Mouse (Mus musculus): ENCODE measurements around the gene Nr1i3. TPM values are rescaled to one million over a fixed set of nuclear protein-coding genes. Genes with fewer than 3 reads are reported as not detected.

Gene Nr1i3
- 0.11 and 0.47 TPM in 2 replicates for polyA plus RNA-seq (2016; fragmentation: Nextera tagmentation; extraction: Ambion mirVana)

DNA sequence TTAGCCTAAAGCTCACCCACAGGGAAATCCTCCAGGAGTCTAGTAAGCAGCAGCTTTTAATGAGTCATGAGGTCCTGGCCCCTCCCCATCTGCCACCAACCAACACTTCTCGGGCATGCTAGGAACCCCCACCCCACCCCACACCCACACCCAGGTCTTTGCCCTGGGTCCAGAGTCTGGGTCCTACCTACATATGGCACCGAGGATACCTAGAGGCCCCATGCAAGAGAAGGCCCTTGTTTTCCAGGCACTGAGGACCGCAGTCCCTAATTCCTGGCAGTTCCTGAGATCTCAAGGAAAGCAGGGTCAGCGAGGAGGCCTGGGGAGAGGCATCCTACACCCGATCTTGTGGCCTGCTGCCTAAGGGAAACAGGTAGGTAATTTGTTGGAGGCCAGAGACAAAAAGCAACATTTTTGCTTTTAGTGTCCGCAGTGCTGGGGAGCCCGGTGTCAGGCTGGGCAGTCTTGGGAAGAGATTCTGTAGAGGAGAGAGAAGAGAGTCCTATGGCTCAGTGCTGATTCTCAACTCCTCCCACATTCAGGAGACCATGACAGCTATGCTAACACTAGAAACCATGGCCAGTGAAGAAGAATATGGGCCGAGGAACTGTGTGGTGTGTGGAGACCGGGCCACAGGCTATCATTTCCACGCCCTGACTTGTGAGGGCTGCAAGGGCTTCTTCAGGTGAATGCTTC lies at the start of gene Nr1i3:
TSS of gene Nr1i3 (plus strand) at position 170 of the 696 bp plus-strand sequence.
- Histone ChIP-seq H3K27ac (replicated peaks) (no peak within 1 kb of the TSS), H3K9ac (replicated peaks) (no peak within 1 kb of the TSS)
- 70% methylated on average over 10 of the region's 10 CpGs for WGBS

DNA sequence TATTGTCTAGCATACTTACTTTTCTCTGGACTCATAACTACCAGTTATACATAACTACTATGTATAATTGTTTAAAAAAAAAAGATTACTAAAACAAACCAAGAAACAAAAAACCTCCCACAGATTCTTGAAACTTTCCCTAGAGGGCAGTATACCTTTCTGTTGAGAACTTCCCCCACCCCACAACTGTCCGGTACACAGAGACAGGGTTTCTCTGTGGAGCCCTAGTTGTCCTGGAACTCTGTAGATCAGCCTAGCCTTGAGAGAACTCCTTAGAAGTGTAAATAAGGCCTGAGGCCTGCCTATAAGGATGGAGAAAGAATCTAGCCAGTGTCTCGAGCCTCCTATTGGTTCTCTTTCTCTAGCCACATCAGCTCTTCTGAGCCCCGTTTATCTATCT lies 49.5 kb upstream of the Nr1i3 start:
- Histone ChIP-seq H3K9ac (replicated peaks) (no peak overlapping the region), H3K4me2 (replicated peaks) (no peak overlapping the region), H3K9me3 (no peaks in the 10 kb centered on the region), H3K36me3 (no peaks in the 10 kb centered on the region), H3K27ac (replicated peaks) (no peak overlapping the region), H3K4me1 (peaks cover 7% of the 10 kb centered on the region), H3K27me3 (peaks cover 22% of the 10 kb centered on the region), H3K4me3 (no peak overlapping the region)
- no peak for ATAC-seq (ENCODE audit: low FRiP score, low read depth)
- 31% methylated on average over 3 of the region's 3 CpGs for WGBS

More for the DNA sequence above, at the start of gene Nr1i3:
- Histone ChIP-seq H3K36me3 (peaks cover 4% of the 10 kb centered on the region; the same call in 1 of the 2 replicates), H3K4me1 (no peaks in the 10 kb centered on the region), H3K9me3 (no peaks in the 10 kb centered on the region), H3K4me3 (no peak within 1 kb of the TSS), H3K27me3 (no peaks in the 10 kb centered on the region), H3K4me2 (replicated peaks) (no peak within 1 kb of the TSS)
- ATAC-seq (ENCODE audit: low FRiP score, low read depth), result no peak

DNA sequence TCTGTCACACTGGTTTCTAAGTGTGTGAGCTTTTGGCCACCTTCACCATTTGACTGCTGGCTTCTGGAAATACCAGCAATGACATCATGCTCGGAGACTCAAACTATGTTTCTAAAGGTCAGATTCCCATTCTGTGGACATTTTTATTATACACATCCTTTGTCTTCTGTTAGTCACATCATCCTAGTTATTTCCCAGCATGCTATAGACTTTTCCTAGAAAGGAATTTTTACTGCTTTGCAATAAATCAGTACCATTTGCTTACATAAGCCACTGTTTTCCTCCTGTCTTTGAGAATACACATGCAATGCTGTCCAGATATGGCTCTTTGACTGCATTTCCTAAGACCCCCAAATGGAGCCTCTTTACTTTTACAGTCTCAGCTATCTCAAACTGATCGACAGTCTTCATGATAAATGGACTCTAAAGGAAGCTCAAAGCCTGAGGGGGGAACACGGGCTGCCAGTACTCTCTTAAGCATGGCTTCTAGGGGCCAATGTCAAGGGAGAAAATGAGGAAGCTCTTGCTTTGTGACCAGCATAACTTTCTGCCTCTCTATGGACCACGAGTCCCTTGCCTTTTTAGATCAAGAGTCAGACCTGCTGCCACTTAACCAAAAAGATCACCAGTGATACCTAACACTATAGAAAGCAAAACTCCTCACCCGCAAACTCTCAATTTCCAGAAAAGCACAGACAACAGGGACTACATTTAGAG lies 48.0 kb upstream of the Nr1i3 start:
- no peak for ATAC-seq (ENCODE audit: low FRiP score, low read depth)
- Histone ChIP-seq H3K9me3 (no peaks in the 10 kb centered on the region), H3K4me1 (no peaks in the 10 kb centered on the region), H3K27me3 (peaks cover 7% of the 10 kb centered on the region; the same call in 1 of the 2 replicates), H3K36me3 (no peaks in the 10 kb centered on the region), H3K27ac (replicated peaks) (no peak overlapping the region), H3K4me3 (no peak overlapping the region), H3K9ac (replicated peaks) (no peak overlapping the region), H3K4me2 (replicated peaks) (no peak overlapping the region)
- WGBS, result 87% methylated on average over 5 of the region's 5 CpGs

DNA sequence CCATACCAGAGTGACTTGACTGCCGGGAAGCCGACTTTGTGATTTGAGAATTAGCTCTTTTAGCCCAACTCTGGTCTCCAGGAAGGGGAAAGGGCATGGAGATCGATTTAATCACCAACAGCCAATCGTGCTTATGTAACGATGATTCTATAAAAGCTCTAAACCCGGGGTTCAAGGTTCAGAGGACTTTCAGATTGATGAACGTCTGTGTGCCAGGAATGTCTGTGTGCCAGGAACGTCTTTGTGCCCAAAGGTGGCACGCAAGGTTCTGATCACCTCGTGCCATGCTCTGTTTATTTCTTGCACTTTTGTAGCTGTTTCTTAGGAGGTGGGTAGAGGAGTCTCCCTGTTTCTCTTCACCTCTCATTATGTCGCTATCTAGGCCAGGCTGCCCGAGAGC lies 44.9 kb upstream of the Nr1i3 start:
- WGBS, result 86% methylated on average over 12 of the region's 12 CpGs

DNA sequence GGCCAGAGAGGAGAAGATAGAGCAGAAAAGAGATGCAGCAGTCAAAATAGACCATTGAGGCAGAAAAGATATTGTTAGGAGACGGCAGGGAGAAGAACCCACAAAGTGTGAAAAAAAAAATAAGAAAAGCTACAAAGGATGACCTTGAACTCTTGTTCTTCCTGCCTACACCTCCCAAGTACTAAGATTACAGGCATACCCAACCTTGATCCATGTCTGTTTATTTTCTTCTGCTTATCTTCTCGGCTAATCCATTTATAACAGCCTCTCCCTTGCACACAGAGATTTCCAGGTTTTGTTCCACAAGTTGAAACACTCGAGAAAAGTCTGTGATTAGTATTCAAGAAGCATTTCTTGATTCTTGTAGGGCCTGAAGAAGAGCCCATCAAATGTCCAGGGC lies 43.9 kb upstream of the Nr1i3 start:
- Histone ChIP-seq H3K4me2 (replicated peaks) (no peak overlapping the region), H3K4me3 (no peak overlapping the region)
- 59% methylated on average over 3 of the region's 3 CpGs for WGBS

More for the DNA sequence above, 44.9 kb upstream of the Nr1i3 start:
- Histone ChIP-seq H3K4me3 (no peak overlapping the region), H3K36me3 (no peaks in the 10 kb centered on the region), H3K27ac (replicated peaks) (no peak overlapping the region), H3K9me3 (no peaks in the 10 kb centered on the region), H3K9ac (replicated peaks) (no peak overlapping the region), H3K27me3 (no peaks in the 10 kb centered on the region; the same call in 1 of the 2 replicates), H3K4me1 (no peaks in the 10 kb centered on the region), H3K4me2 (replicated peaks) (no peak overlapping the region)
- no peak for ATAC-seq (ENCODE audit: low FRiP score, low read depth)

DNA sequence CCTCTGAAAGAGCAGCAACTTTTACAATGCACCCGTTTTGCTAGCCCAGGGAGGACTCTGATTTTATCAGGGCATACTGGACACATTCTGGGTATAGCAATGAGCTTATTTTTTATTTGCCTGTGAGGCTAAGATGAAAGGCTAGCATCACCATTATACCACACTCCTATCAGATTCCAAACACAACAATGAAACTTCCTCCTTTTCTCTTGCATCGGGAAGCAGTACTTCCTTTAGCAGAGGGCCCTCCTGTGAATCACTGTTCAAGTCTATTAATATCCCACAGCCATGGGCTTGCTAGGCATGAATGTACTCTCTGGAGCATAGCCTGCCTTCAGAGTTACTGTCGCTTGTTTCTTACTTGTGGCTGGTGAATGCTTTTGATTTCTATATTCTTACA lies 42.6 kb upstream of the Nr1i3 start:
- Histone ChIP-seq H3K4me3 (no peak overlapping the region), H3K9ac (replicated peaks) (no peak overlapping the region), H3K4me2 (replicated peaks) (no peak overlapping the region), H3K27me3 (no peaks in the 10 kb centered on the region; the same call in 1 of the 2 replicates), H3K9me3 (no peaks in the 10 kb centered on the region), H3K36me3 (no peaks in the 10 kb centered on the region), H3K4me1 (no peaks in the 10 kb centered on the region), H3K27ac (replicated peaks) (no peak overlapping the region)
- 63% methylated on average over 3 of the region's 3 CpGs for WGBS
- ATAC-seq (ENCODE audit: low FRiP score, low read depth), result no peak

More for the DNA sequence above, 43.9 kb upstream of the Nr1i3 start:
- no peak for ATAC-seq (ENCODE audit: low FRiP score, low read depth)
- Histone ChIP-seq H3K27me3 (no peaks in the 10 kb centered on the region; the same call in 1 of the 2 replicates), H3K36me3 (no peaks in the 10 kb centered on the region), H3K9me3 (no peaks in the 10 kb centered on the region), H3K4me1 (no peaks in the 10 kb centered on the region), H3K9ac (replicated peaks) (no peak overlapping the region), H3K27ac (replicated peaks) (no peak overlapping the region)

DNA sequence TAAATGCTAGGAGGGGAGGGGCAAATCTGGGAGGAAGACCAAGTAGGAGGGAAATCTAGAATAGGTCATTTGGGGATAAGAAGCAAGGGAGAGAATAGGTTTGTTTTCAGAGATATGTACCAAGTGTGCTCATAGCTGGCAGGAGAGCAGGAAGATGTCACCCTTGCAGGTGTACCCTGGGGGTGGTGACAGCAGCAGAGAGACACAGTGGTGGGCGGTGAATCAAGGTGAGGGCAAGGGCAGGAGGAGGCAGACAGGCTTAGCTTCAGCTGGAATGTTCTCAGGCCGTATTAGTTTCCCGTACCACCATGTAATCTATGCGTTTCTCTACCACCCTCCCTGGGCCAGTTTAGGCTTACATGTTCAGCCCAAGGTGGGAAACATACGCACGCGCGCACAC lies 41.0 kb upstream of the Nr1i3 start:
- 93% methylated on average over 8 of the region's 8 CpGs for WGBS
- H3K9me3 ChIP-seq, result no peaks in the 10 kb centered on the region

DNA sequence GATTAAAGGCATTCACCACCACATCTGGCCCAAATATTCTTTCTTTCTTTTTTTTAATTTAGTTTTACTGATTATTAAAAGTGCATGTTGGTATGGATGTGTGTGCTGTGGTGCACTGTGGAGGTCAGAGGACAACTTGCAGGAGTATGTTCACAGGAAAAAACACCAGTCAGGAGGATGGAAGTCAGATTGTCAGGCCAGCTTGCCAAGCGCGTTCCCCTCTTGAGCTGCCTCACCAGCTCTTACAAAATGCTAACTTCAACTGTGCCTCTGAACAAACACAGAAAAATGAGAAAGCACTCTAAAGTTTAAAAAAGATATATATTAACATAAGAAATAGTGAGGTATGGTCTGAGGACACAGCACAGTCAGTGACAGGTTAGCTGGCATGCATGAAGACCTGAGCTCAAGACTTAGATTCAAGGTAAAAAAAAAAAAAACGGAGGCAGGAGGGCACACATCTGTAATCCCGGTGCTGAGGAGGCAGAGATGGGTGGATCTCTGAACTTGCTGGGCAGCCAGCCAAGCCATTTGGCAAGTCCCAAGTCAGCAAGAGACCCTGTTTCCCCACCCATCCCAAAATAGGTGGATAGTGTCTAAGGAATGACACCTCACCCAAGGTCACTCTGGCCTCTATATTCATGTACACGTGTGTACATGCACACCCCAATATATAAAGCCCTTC lies 34.1 kb upstream of the Nr1i3 start:
- no peak for ATAC-seq (ENCODE audit: low FRiP score, low read depth)
- Histone ChIP-seq H3K4me2 (replicated peaks) (no peak overlapping the region), H3K27me3 (no peaks in the 10 kb centered on the region), H3K4me3 (no peak overlapping the region), H3K4me1 (no peaks in the 10 kb centered on the region), H3K9ac (replicated peaks) (no peak overlapping the region), H3K9me3 (no peaks in the 10 kb centered on the region), H3K36me3 (no peaks in the 10 kb centered on the region), H3K27ac (replicated peaks) (no peak overlapping the region)
- 83% methylated on average over 5 of the region's 5 CpGs for WGBS

More for the DNA sequence above, 41.0 kb upstream of the Nr1i3 start:
- no peaks in the 10 kb centered on the region; the same call in 1 of the 2 replicates for H3K27me3 ChIP-seq
- H3K27ac ChIP-seq (replicated peaks), result no peak overlapping the region
- no peak overlapping the region for H3K9ac ChIP-seq (replicated peaks)
- no peak for ATAC-seq (ENCODE audit: low FRiP score, low read depth)
- no peak overlapping the region for H3K4me3 ChIP-seq
- H3K4me2 ChIP-seq (replicated peaks), result no peak overlapping the region
- H3K36me3 ChIP-seq, result no peaks in the 10 kb centered on the region
- no peaks in the 10 kb centered on the region for H3K4me1 ChIP-seq

DNA sequence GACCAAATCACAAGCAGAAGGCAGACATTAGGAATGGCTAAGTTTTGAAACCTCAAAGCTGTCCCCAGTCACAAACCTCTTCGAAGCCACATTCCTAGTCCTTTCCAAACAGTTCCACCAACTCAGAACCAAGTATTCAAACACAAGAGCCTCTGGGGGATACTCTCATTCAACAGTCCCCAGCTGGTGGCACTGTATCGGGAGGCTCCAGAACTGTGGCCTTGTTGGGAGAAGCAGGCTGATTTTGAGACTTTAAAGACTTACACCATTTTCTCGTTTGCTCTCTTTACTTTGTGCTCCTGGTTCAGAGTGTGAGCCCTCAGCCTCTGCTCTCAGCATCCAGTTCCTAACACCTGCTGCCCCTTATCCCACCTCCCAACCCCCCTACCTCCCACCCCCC lies 30.7 kb upstream of the Nr1i3 start:
- Histone ChIP-seq H3K4me1 (peaks cover under 1% of the 10 kb centered on the region; the same call in 1 of the 2 replicates), H3K9me3 (no peaks in the 10 kb centered on the region), H3K4me2 (replicated peaks) (no peak overlapping the region), H3K27me3 (no peaks in the 10 kb centered on the region), H3K9ac (replicated peaks) (no peak overlapping the region), H3K27ac (replicated peaks) (no peak overlapping the region), H3K36me3 (no peaks in the 10 kb centered on the region), H3K4me3 (no peak overlapping the region)
- WGBS, result 86% methylated on average over 3 of the region's 3 CpGs
- ATAC-seq (ENCODE audit: low FRiP score, low read depth), result no peak

DNA sequence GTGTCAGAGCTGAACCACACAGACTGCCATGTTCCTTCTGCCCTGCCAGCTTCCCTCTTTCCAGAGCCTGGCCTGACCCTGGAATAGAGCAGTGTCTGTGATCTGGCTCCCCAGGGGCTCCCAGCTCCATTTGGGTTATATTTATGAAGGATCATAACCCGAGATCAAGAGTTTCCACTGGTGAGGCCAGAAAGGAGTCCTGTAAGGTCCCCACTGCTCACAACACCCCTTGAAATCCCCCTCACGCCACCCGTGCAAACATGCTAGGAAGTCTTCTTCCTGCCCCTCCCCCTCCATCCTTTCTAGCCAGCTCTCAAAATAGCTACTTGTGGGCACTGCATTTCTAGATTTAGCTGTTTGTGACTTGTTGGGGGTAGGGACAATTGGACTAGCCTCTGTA lies 30.1 kb upstream of the Nr1i3 start:
- Histone ChIP-seq H3K9me3 (no peaks in the 10 kb centered on the region), H3K36me3 (no peaks in the 10 kb centered on the region), H3K9ac (replicated peaks) (no peak overlapping the region), H3K27ac (replicated peaks) (no peak overlapping the region), H3K4me1 (peaks cover 7% of the 10 kb centered on the region), H3K4me2 (replicated peaks) (no peak overlapping the region), H3K27me3 (no peaks in the 10 kb centered on the region), H3K4me3 (no peak overlapping the region)
- ATAC-seq (ENCODE audit: low FRiP score, low read depth), result no peak
- 72% methylated on average over 3 of the region's 3 CpGs for WGBS

DNA sequence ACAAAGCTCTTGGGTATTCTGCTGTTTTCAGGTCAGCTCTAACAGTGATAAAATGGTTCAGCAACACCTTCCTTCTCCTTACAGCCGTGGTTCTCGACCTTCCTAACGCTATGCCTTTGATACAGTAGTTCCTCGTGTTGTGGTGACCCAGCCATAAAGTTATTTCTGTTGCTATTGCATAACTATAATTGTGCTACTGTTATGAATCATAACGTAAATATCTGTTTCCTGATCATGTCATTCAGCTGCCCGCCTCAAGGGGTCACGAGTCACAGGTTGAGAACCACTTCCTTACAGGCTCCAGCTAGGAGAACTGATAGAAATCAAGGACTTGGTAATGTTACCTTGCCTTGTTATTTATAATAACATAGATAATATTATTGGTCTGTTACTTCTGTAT lies 29.5 kb upstream of the Nr1i3 start:
- no peak for ATAC-seq (ENCODE audit: low FRiP score, low read depth)
- H3K4me3 ChIP-seq, result no peak overlapping the region
- no peaks in the 10 kb centered on the region for H3K36me3 ChIP-seq
- peaks cover 14% of the 10 kb centered on the region for H3K4me1 ChIP-seq
- no peaks in the 10 kb centered on the region for H3K27me3 ChIP-seq
- H3K9ac ChIP-seq (replicated peaks), result no peak overlapping the region
- WGBS, result 85% methylated on average over 7 of the region's 7 CpGs
- no peak overlapping the region for H3K27ac ChIP-seq (replicated peaks)
- no peaks in the 10 kb centered on the region for H3K9me3 ChIP-seq
- H3K4me2 ChIP-seq (replicated peaks), result no peak overlapping the region

DNA sequence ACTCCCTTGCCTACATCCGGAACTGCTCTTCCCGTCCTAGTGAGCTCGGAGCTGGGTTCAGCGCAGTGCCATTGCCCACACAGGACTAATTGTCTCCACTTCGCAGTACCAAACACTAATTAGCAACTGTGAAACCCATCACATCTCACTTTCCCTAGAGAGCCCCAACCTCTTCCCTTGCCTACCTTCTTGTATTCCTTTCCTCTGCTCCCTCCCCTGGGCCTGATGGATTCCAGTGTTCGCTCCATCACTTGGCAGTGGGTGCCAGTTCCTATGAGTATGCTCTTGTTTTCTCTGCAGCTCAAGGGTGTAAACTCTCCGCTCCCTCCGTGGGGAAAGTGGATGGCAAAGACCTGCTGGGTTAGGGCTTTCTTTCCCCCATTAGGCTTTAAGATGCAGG lies 28.1 kb upstream of the Nr1i3 start:
- H3K27ac ChIP-seq (replicated peaks), result no peak overlapping the region
- 71% methylated on average over 8 of the region's 8 CpGs for WGBS
- H3K4me2 ChIP-seq (replicated peaks), result no peak overlapping the region
- H3K4me1 ChIP-seq, result peaks cover 20% of the 10 kb centered on the region
- no peak overlapping the region for H3K4me3 ChIP-seq
- peaks cover 3% of the 10 kb centered on the region for H3K27me3 ChIP-seq
- ATAC-seq (ENCODE audit: low FRiP score, low read depth), result no peak
- no peaks in the 10 kb centered on the region for H3K36me3 ChIP-seq
- no peaks in the 10 kb centered on the region for H3K9me3 ChIP-seq
- no peak overlapping the region for H3K9ac ChIP-seq (replicated peaks)

All from midbrain, embryonic 12.5 days (tissue).